ENCODE assay signal across 8 mouse cellular contexts in the genomic region with DNA sequence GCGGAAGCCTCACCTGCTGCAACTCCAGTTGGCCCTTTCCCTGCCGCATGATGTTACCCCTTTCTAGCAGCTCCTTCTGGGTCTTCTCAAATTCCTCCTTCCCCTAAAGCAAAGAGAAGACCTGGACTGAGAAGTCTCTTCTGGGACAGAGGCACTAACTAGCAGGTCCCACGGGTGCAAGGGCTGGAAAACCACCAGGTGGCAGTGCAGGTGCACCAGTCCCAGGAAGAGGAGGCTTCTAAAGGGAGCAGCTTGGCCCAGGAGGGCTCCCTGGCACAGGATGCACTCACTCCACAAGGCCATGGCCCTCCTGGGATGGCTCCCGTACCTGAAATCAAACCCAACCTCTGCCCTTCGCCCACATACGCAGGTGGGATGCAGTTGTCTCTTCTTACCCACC. TPM values are rescaled to one million over a fixed set of nuclear protein-coding genes. Genes with fewer than 3 reads are reported as not detected.
A peak's percentile ranks its signal among the peaks of the same experiment; 100 is the strongest.
DNase-seq lines count a peak whose midpoint lies in the region; ATAC-seq lines count a peak whose summit lies in the region.
"Had no signal": no experiment of that assay in that cellular context is flagged by ENCODE, and none has a peak within 500 bp of the region (broad histone marks: within the 10 kb centered on the region; RNA-seq: fewer than 3 reads in every experiment).

No protein-coding gene starts in this region.

- 78% methylated on average over 6 of the region's 6 CpGs for WGBS in neural tube, embryonic 11.5 days
- WGBS in neural tube, embryonic 15.5 days = 72% methylated on average over 6 of the region's 6 CpGs
- WGBS in heart, embryonic 13.5 days = 72% methylated on average over 6 of the region's 6 CpGs

- peaks cover 23% of the 10 kb centered on the region for H3K36me3 ChIP-seq in neural tube, embryonic 11.5 days (ENCODE audit: control insufficient read depth, insufficient read depth, low read length)
- H3K36me3 ChIP-seq in neural tube, embryonic 15.5 days = peaks cover 64% of the 10 kb centered on the region
- H3K36me3 ChIP-seq in heart, embryonic 13.5 days = peaks cover 83% of the 10 kb centered on the region

- peak; percentile 65 for DNase-seq in neural tube, embryonic 11.5 days (ENCODE audit: low spot score)
- peak; percentile 61 for DNase-seq in Muller cell, postnatal 12 days (ENCODE audit: inconsistent ontology term)
- DNase-seq in cerebellum, adult 11-12 months = peak; percentile 92
- DNase-seq in left cerebral cortex, postnatal 14 days (ENCODE audit: low spot score in 2 of 2) = peak; percentile 66 to 70
- DNase-seq in retina, postnatal 1 day = peak; percentile 74

- H3K4me1 ChIP-seq in neural tube, embryonic 11.5 days (ENCODE audit: control insufficient read depth, insufficient read depth, low read length) = peaks cover 17% of the 10 kb centered on the region
- peaks cover 31% of the 10 kb centered on the region for H3K4me1 ChIP-seq in neural tube, embryonic 15.5 days
- H3K4me1 ChIP-seq in heart, embryonic 13.5 days = peaks cover 31% of the 10 kb centered on the region

- H3K9ac ChIP-seq in neural tube, embryonic 11.5 days (ENCODE audit: low read length) = no peak overlapping the region
- no peak overlapping the region for H3K9ac ChIP-seq in neural tube, embryonic 15.5 days (replicated peaks)
- H3K9ac ChIP-seq in heart, embryonic 13.5 days = no peak overlapping the region
- H3K9ac ChIP-seq: midbrain, embryonic 12.5 days had no signal

- ATAC-seq in neural tube, embryonic 11.5 days (ENCODE audit: insufficient read depth, low FRiP score, low TSS enrichment) = no peak
- no peak for ATAC-seq in neural tube, embryonic 15.5 days (ENCODE audit: low FRiP score)
- ATAC-seq in heart, embryonic 13.5 days (ENCODE audit: extremely low read depth, insufficient number of reproducible peaks, low FRiP score, low TSS enrichment) = no peak

- H3K4me2 ChIP-seq in neural tube, embryonic 11.5 days (ENCODE audit: low read depth) = no peak overlapping the region
- no peak overlapping the region for H3K4me2 ChIP-seq in neural tube, embryonic 15.5 days
- H3K4me2 ChIP-seq in heart, embryonic 13.5 days = no peak overlapping the region
- H3K4me2 ChIP-seq: midbrain, embryonic 12.5 days had no signal

- H3K4me3 ChIP-seq in neural tube, embryonic 11.5 days (ENCODE audit: low read depth, low read length) = no peak overlapping the region
- H3K4me3 ChIP-seq in neural tube, embryonic 15.5 days (replicated peaks) = no peak overlapping the region
- H3K4me3 ChIP-seq in heart, embryonic 13.5 days = no peak overlapping the region
- H3K4me3 ChIP-seq: midbrain, embryonic 12.5 days had no signal

- no peaks in the 10 kb centered on the region for H3K9me3 ChIP-seq in neural tube, embryonic 11.5 days (ENCODE audit: control insufficient read depth, low read length)
- H3K9me3 ChIP-seq in neural tube, embryonic 15.5 days (replicated peaks) = no peaks in the 10 kb centered on the region
- H3K9me3 ChIP-seq in heart, embryonic 13.5 days = no peaks in the 10 kb centered on the region
- H3K9me3 ChIP-seq: midbrain, embryonic 12.5 days had no signal

- H3K27me3 ChIP-seq in neural tube, embryonic 11.5 days (ENCODE audit: control insufficient read depth, insufficient read depth, low read length) = no peaks in the 10 kb centered on the region
- no peaks in the 10 kb centered on the region for H3K27me3 ChIP-seq in neural tube, embryonic 15.5 days (replicated peaks)
- no peaks in the 10 kb centered on the region for H3K27me3 ChIP-seq in heart, embryonic 13.5 days (replicated peaks)
- H3K27me3 ChIP-seq: midbrain, embryonic 12.5 days had no signal

- no peak overlapping the region for H3K27ac ChIP-seq in neural tube, embryonic 11.5 days (ENCODE audit: low read depth, low read length)
- H3K27ac ChIP-seq in neural tube, embryonic 15.5 days (replicated peaks) = no peak overlapping the region
- 0 out of 2 replicates have a peak overlapping the region, but pooled peaks have one; percentile 8 for H3K27ac ChIP-seq in heart, embryonic 13.5 days (replicated peaks)
- H3K27ac ChIP-seq: midbrain, embryonic 12.5 days had no signal

- intact Hi-C loops in left cerebral cortex, postnatal 14 days (cut with DNase I) = no loop called here

RNA-seq across cellular contexts. Expression of a gene that starts 21.8 kb away (rescaled TPM):
- polyA plus RNA-seq in neural tube, embryonic 11.5 days (2014; fragmentation: Nextera tagmentation; extraction: Ambion mirVana) = not detected in 2 replicates
- 25.6 TPM in 1 of 2 replicates, not detected in the other for polyA plus RNA-seq in neural tube, embryonic 15.5 days (2015; fragmentation: Nextera tagmentation; extraction: Ambion mirVana)
- 1.9 TPM in 1 of 2 replicates, not detected in the other for polyA plus RNA-seq in heart, embryonic 13.5 days (2015; fragmentation: Nextera tagmentation; extraction: Ambion mirVana)
- total RNA-seq in left cerebral cortex, postnatal 14 days (2021) = not detected
- polyA plus RNA-seq: midbrain, embryonic 12.5 days had no signal

RNA-seq across cellular contexts. Expression of a gene that starts 31.0 kb away (rescaled TPM):
- 60.3 and 62.5 TPM in 2 replicates for polyA plus RNA-seq in neural tube, embryonic 11.5 days (2014; fragmentation: Nextera tagmentation; extraction: Ambion mirVana)
- 41.5 and 42.8 TPM in 2 replicates for polyA plus RNA-seq in neural tube, embryonic 15.5 days (2015; fragmentation: Nextera tagmentation; extraction: Ambion mirVana)
- polyA plus RNA-seq in heart, embryonic 13.5 days (2015; fragmentation: Nextera tagmentation; extraction: Ambion mirVana) = 40.2 and 43.4 TPM in 2 replicates
- total RNA-seq in left cerebral cortex, postnatal 14 days (2021) = 10 to 100 TPM; 47.5 to 53.7 TPM
